Mouse (Mus musculus) v-Abl transformed pro-B cells (cell line): ENCODE measurements around the gene Ndufb5.

ENCODE experiments used
- in situ Hi-C, 2 experiments: fragments of 400-800 bp; cut with MboI; formaldehyde crosslinking; loops; one replicate each; pipeline ENCODE4 v1.15.1; 2025; ENCODE audit not compliant: unreplicated experiment in 2 of 2

The Ndufb5 gene

GRCm38 (mm10) chr3:32736244-32737171 is at the start of gene Ndufb5:
Ndufb5 (plus strand) TSS chr3:32736990.
- in situ Hi-C loops: loop anchor here (10.0 to 25.0 kb wide), 3 partner anchors 1068 to 1599 kb away; partner anchors contain the start of gene Cldn11 (in 1 of the 2)

DNA sequence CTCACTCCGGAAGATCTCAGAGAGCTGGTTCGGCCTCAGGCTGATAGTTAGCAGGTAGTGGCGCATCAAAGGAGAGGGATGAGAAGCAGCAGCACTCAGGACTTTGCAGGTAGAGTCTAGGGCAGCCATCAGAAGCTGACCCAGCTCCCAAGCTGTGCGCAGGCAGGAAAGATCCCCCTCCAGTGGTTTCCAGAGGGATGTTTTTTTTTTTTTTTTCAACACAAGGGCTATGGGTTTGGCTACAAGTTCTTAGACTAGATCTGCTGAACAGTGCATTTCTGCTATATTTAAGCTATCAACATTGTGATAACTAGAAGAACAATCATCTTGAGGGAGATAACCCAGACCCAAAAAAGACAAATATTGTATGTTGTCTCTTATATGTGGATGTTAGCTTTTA is 49.6 kb upstream of the Ndufb5 start:
- in situ Hi-C loops: loop anchor here in 1 of 2 experiments (25.0 kb wide), 1 partner anchor 900 kb away; no protein-coding TSS in a partner anchor

- in situ Hi-C loops: loop anchor here in 1 of 2 experiments (25.0 kb wide), 1 partner anchor 902 kb away; no protein-coding TSS in a partner anchor
These were observed 47.2 kb upstream of the Ndufb5 start for GRCm38 (mm10) chr3:32689567-32689999.

DNA sequence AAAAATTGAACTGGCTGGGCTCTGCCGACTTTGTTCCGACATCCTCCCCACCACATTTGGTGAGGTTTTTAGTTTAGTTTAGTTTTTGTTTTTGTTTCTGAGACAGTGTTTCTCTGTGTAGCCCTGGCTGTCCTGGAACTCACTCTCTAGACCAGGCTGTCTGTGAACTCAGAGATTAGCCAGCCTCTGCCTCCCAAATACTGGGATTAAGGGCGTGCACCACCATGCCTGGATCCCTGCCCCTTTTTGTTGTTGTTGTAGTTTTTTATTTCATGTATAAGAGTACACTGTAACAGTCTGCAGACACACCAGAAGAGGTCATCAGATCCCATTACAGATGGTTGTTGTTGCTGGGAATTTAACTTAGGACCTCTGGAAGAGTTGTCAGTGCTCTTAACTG is 46.8 kb upstream of the Ndufb5 start:
- in situ Hi-C loops: loop anchor here in 1 of 2 experiments (25.0 kb wide), 1 partner anchor 903 kb away; no protein-coding TSS in a partner anchor

DNA sequence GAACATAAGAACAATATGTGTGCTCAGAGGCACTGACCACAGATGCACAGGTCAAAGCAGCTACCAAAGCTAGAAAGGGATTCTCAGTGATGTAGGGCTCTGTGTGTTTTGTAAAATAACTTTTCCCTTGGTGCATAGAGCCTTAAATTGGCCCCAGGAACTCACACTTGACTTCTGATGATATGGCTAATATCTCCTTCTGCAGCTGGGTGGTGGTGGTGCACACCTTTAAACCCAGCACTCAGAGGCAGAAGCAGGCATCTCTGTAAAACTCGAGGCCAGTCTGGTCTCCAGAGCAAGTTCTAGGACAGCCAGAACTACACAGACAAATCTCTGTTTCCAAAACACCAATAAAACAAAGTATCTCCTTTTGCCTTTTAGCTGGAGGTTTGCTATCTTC is 45.9 kb upstream of the Ndufb5 start:
- in situ Hi-C loops: loop anchor here in 1 of 2 experiments (25.0 kb wide), 1 partner anchor 904 kb away; no protein-coding TSS in a partner anchor

GRCm38 (mm10) chr3:32691841-32692240 is 44.9 kb upstream of the Ndufb5 start:
- in situ Hi-C loops: loop anchor here in 1 of 2 experiments (25.0 kb wide), 1 partner anchor 905 kb away; no protein-coding TSS in a partner anchor

GRCm38 (mm10) chr3:32694211-32694610 is 42.6 kb upstream of the Ndufb5 start:
- in situ Hi-C loops: loop anchor here in 1 of 2 experiments (25.0 kb wide), 1 partner anchor 907 kb away; no protein-coding TSS in a partner anchor

DNA sequence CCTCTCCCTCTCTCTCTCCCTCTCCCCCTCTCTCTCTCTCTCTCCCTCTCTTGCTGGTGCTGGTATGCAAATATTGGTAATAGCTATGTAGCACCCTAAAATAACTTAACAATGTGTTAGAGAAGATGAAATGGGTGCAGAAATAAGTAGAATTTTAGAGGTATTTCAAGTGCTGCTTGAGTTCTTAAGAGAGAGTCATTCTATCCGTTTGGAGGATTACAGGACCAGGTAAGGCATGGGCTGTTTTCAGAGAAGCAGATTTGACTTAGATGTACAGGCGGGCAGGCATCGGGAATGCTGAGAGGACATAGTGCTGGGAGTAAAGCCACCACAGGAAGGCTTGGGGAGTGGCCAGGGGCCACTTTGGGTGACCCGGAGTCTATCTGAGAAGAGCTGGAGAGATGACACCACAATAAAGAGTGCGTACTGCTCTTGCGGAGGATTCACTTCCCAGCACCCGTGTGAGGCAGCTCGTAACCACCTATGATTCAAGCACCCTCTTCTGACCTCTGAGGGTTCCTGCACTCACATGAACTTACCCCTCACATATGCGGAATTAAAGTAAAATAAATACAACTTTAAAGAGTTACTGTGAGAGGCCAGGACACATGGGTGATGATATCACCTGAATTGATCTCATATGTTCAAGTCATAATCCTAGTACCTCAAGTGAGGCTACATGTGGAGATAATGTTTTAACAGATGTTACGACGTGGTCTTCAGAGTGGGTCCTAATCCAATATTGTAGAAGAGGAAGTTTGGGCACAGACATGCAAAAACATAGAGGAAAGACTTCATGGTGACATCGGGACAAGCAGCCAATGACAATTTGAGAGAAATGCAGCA is 41.8 kb upstream of the Ndufb5 start:
- in situ Hi-C loops: loop anchor here (5.0 to 25.0 kb wide), 4 partner anchors 88 to 908 kb away; partner anchors contain the start of gene Zfp639 (in 1 of the 2)

GRCm38 (mm10) chr3:32695583-32695980 is 41.2 kb upstream of the Ndufb5 start:
- in situ Hi-C loops: loop anchor here (5.0 to 25.0 kb wide), 4 partner anchors 88 to 908 kb away; partner anchors contain the start of gene Zfp639 (in 1 of the 2)

DNA sequence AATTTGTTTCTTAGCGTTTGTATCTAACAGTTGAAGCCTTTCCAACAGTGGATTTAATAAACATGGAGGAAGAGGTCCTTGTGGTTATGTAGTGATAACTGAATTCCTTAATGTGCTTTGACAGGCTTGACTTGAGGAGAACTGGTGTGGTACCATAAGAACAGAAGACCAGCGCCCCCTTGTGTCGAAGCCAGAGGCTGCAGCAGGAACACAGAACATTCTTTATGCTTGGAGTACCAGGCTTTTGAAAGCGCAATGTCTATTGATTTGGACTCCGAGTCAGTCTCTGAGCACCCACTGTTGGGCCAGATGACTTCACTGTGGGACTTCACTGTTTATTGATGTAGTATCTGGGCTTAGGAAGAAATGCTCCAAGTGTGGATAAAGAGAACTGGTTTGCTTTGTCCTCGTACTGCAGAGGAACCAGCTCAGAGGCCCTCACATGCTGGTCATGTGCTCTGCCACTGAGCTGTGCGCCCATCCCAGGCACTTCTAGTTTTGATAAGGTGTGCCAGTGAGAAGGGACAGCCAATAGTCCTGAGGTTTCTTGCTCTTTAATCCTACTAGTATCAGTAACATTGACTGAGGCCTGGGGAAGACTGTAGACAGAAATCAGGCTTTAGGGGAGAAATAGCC is 38.4 kb upstream of the Ndufb5 start:
- in situ Hi-C loops: loop anchor here (5.0 to 25.0 kb wide), 4 partner anchors 91 to 911 kb away; partner anchors contain the start of gene Zfp639 (in 1 of the 2)

DNA sequence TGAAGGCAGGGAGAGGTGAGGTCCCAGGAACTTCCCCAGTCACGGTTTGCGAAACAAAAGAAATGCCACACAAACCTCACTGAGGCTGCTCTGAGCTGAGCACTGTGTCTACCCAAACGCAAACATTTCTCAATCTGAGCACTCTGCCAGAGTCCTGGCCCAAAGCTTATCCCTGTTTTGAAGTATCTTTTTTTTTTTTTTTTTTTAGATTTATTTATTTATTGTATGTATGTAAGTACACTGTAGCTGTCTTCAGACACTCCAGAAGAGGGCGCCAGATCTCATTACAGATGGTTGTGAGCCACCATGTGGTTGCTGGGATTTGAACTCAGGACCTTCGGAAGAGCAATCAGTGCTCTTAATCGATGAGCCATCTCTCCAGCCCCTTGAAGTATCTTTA is 32.8 kb upstream of the Ndufb5 start:
- in situ Hi-C loops: loop anchor here (5.0 to 25.0 kb wide), 6 partner anchors 309 to 1892 kb away; partner anchors contain the start of genes Pik3ca (in 1 of the 2), Skil (in 1 of the 2) and Ttc14 (in 1 of the 2)

- in situ Hi-C loops: loop anchor here (5.0 to 25.0 kb wide), 6 partner anchors 310 to 1892 kb away; partner anchors contain the start of genes Pik3ca (in 1 of the 2), Skil (in 1 of the 2) and Ttc14 (in 1 of the 2)
These were observed 32.2 kb upstream of the Ndufb5 start for GRCm38 (mm10) chr3:32704632-32705031.

GRCm38 (mm10) chr3:32705647-32706348 is 31.0 kb upstream of the Ndufb5 start, which contains the start of gene Actl6a:
Actl6a (plus strand) TSS chr3:32706298.
- in situ Hi-C loops: loop anchor here (10.0 to 25.0 kb wide), 5 partner anchors 311 to 1893 kb away; partner anchors contain the start of genes Pik3ca (in 1 of the 2), Skil (in 1 of the 2) and Ttc14 (in 1 of the 2)

DNA sequence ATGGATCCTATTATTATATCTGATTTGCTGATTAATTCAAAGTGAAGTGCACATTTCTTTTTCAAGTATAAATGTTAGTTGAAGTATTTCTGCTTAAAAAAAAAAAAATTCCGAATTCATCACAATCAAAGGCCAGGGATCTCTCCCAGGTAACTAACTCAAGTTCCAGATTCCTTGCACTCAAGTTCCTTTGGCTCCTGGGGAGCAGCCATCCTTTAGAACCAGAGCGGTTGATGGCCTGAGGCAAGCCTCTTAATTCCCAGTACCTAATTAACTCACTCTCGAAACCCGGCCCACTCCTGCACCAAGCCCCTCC is 28.8 kb upstream of the Ndufb5 start:
- in situ Hi-C loops: loop anchor here (10.0 to 25.0 kb wide), 5 partner anchors 313 to 1896 kb away; partner anchors contain the start of genes Pik3ca (in 1 of the 2), Skil (in 1 of the 2) and Ttc14 (in 1 of the 2)

GRCm38 (mm10) chr3:32708368-32709231 is 28.2 kb upstream of the Ndufb5 start:
- in situ Hi-C loops: loop anchor here (10.0 to 25.0 kb wide), 5 partner anchors 314 to 1896 kb away; partner anchors contain the start of genes Pik3ca (in 1 of the 2), Skil (in 1 of the 2) and Ttc14 (in 1 of the 2)

- in situ Hi-C loops: loop anchor here (10.0 to 25.0 kb wide), 5 partner anchors 315 to 1897 kb away; partner anchors contain the start of genes Pik3ca (in 1 of the 2), Skil (in 1 of the 2) and Ttc14 (in 1 of the 2)
These were observed 27.4 kb upstream of the Ndufb5 start for GRCm38 (mm10) chr3:32709388-32709787.

- in situ Hi-C loops: loop anchor here in 1 of 2 experiments (10.0 to 25.0 kb wide), 3 partner anchors 1341 to 1901 kb away; partner anchors contain the start of gene Skil
These were observed 23.1 kb upstream of the Ndufb5 start for GRCm38 (mm10) chr3:32713711-32714110.
